Mouse (Mus musculus) layer of hippocampus, adult 9-11 months (tissue): ENCODE results near the gene Banf2.
A peak's percentile ranks its signal among the peaks of the same experiment; 100 is the strongest.

Source experiments
- DNase-seq: peaks from one replicate; pipeline ENCODE4 v3.0.0; 2022

Banf2 gene

GRCm38 (mm10) chr2:144107810-144108209, 75.0 kb downstream of the Banf2 start:
- no peak for DNase-seq

- DNase-seq, result no peak
Observed at GRCm38 (mm10) chr2:144108376-144108775, 75.5 kb downstream of the Banf2 start.

DNA sequence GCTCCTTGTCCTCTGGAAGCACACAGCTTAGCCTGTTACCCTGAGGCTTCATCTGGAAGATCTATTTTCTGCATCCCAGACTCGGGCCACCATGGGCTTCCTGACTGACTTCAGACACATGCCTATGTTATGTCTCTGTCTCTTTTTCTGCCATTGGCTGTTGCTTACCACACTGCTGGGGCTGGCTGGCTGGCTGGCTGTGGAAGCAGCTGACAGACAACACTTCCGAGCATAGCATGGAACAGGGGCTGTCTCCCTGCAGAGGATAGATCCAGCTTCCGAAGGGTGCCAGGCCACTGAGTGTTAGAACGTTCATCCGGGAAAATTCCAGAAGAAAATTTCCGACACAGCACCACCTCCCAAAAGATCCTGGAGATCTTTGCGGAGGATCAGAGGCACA, 79.1 kb downstream of the Banf2 start:
- DNase-seq, result no peak

- DNase-seq, result no peak
Observed at GRCm38 (mm10) chr2:144112666-144113065, 79.8 kb downstream of the Banf2 start.

DNA sequence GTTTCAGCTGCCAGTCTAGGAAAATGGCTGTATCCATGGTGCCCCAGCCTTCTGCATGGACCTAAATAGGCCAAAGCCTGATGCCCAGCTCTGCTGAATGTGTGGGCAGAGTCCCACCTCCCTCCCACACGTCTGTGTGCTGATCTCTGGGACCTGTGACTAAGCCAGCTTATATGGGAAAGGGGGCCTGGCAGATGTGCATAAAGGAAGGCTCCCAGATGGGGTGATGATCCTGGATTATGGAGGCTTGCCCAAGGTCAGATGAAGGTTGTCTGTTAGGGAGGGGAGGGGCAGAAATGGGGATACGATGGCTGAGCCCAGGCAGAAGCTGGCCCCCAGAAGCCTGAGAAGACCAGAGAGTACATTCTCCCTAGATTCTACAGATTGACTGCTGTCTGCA, 85.2 kb downstream of the Banf2 start:
- no peak for DNase-seq

DNA sequence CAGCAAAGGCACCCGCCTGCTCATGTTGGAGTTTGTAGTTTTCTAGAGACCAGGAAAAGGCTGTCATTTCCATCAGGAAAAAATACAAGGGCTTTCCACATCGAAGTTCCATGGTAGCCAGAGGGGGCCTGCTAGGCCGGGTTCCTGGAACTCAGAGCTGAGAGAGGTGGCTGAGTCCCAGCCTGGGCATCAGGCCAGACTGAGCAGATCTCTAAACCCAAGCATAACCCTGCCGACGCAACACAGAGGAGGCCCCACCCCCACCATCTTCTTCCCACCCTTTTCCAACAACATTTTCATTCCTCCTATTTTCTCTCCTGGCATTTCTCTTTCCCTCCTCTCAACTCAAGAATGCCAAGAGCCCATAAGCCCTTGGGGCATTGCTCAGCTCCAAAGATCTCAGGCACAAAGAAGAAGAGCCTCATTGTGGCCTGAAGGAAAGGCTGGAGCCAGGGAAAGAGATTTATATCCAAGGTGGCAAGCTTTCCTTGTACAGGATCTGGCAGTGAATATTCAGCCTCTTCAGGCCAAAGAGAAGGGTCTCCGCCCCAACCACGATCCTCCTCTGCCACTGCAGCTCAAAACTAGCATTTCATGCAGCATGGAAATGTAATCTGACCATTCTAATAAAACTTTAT, 87.4 kb downstream of the Banf2 start:
- DNase-seq, result peak; percentile 13

DNA sequence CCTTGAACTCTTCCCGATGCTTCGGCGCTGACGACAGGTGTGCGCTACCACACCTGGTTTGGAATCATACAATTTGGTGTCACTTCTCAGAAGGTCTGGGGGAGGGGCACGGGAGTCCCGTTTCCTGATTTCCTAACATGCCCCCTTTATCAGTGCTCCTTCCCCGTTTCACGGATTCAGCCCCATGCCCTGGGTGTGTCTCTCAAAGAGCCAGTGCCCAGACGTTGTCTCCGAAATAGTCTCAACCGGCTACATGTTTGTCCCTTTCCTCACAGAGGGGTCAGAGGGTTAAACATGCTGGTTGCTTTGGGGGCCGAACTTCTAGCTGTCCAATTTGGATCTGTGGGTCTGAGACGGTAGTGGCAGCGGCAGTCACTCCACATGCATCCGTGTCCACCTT, 89.2 kb downstream of the Banf2 start:
- DNase-seq, result no peak
